ENCODE assay signal across 1 mouse cellular context in the genomic region with DNA sequence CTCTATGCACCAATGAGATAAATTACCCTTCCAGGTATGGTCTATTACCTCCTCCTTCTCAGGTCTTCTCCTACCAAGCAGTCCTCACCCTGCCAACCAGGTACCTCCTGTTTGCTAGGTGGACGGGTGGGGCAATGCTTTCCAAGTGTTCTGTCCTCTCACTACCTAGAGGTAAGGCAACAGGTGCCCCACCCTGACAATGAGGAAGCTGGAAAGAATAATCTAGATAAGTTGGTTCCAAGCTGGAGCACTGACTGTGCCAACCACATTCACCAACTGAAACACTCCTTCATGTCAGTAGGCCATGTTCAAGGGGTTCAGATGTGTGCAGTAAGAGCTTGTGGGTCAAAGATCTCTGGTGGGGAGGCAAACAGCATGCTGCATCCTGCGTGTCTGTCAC.
A peak's percentile ranks its signal among the peaks of the same experiment; 100 is the strongest.
TF ChIP-seq lines count a peak whose summit lies in the region.

No protein-coding gene starts in this region.

TF ChIP-seq in MEL, 35 proteins besides CTCF, POLR2A, EP300 and RAD21:
- TF ChIP-seq POLR2AphosphoS5 (IDR thresholded peaks at IDR 0.05; ENCODE audit: borderline replicate concordance, low read depth, low read length) (no peak), MAFK (IDR thresholded peaks at IDR 0.05; ENCODE audit: borderline replicate concordance, low read depth, low read length) (no peak), USF2 (IDR thresholded peaks at IDR 0.05; ENCODE audit: borderline replicate concordance in 1 of 2, insufficient read depth in 1 of 2, low read depth in 1 of 2, low read length in 2 of 2) (no peak), SMC3 (IDR thresholded peaks at IDR 0.05; ENCODE audit: low read depth, low read length) (no peak), CHD2 (IDR thresholded peaks at IDR 0.05; ENCODE audit: low read length) (no peak), HCFC1 (IDR thresholded peaks at IDR 0.05; ENCODE audit: low read depth, low read length) (no peak), ZC3H11A (IDR thresholded peaks at IDR 0.05; ENCODE audit: low read depth, low read length) (no peak), ETS1 (IDR thresholded peaks at IDR 0.05; ENCODE audit: low read depth, low read length) (0 out of 2 replicates have a peak, but pooled peaks have one; percentile 23), ZKSCAN1 (IDR thresholded peaks at IDR 0.05; ENCODE audit: low read depth, low read length) (no peak), ZMIZ1 (IDR thresholded peaks at IDR 0.05; ENCODE audit: low read depth, low read length) (no peak), MYC (IDR thresholded peaks at IDR 0.05; ENCODE audit: low read depth, low read length) (no peak), RCOR1 (IDR thresholded peaks at IDR 0.05; ENCODE audit: low read depth, low read length) (no peak), NRF1 (IDR thresholded peaks at IDR 0.05; ENCODE audit: insufficient read depth, low read depth, low read length, poor library complexity, severe bottlenecking) (no peak), E2F4 (IDR thresholded peaks at IDR 0.05; ENCODE audit: borderline replicate concordance, low read depth, low read length) (no peak), TAL1 (IDR thresholded peaks at IDR 0.05; ENCODE audit: low read length) (0 out of 2 replicates have a peak, but pooled peaks have one; percentile 5), SIN3A (IDR thresholded peaks at IDR 0.05; ENCODE audit: low read length) (no peak), BHLHE40 (IDR thresholded peaks at IDR 0.05; ENCODE audit: borderline replicate concordance, low read depth, low read length) (no peak)
